Mouse (Mus musculus): ENCODE data around the gene Gm38100.

DNA sequence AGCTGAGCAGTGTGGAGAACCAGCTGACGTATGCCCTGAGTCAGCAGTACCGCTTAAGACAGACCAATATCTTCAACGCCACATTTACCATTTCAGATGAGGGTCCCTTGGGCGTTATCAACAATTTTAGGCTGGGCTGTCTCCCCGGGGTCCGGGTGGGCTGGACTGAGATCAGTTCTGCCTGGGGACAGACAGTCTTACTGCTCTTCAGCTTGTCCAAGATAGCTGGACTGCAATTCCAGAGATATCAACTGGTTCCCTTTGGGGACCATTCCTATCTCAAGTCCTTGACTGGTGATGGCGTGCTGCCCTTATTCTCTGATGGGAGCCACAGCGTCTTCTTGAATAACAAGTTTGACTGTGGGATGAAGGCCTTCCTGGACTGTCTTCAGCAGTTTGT is 962 bp downstream of the Gm38100 start:
- no peak for TF ChIP-seq HCFC1 (IDR thresholded peaks at IDR 0.05; ENCODE audit: borderline replicate concordance, insufficient read depth, low read length)
- peak; percentile 52; the same call in 1 of the 2 replicates for TF ChIP-seq MAFK (IDR thresholded peaks at IDR 0.05; ENCODE audit: insufficient read depth, low read depth, low read length)
- TF ChIP-seq ZC3H11A (IDR thresholded peaks at IDR 0.05; ENCODE audit: borderline replicate concordance, low read depth, low read length): no peak
